Mouse (Mus musculus) spleen, adult 2 months (tissue): ENCODE data around the gene Ube2m.

Experiments
- CTCF ChIP-seq: fragments of 200-500 bp; IDR thresholded peaks from 2 replicates; pipeline ENCODE4 v1.5.1; 2011; ENCODE audit warnings: mild to moderate bottlenecking, inconsistent platforms; ENCODE audit not compliant: insufficient read depth, insufficient read length, insufficient replicate concordance; ENCODE audit errors: extremely low read depth
- POLR2A ChIP-seq: fragments of 200-500 bp; IDR thresholded peaks from 2 replicates; pipeline ENCODE4 v1.6.1; 2011; ENCODE audit warnings: low read depth, low read length, inconsistent platforms

- TF ChIP-seq POLR2A, result no peak
- no peak for TF ChIP-seq CTCF
Measured at GRCm38 (mm10) chr7:13032541-13032940, 5.5 kb downstream of the Ube2m start.
